19 mouse cellular contexts compared by ENCODE assay signal in genomic region chr11:117239617-117240016, GRCm38 (mm10). TPM values are rescaled to one million over a fixed set of nuclear protein-coding genes. Genes with fewer than 3 reads are reported as not detected.
DNase-seq lines count a peak whose midpoint lies in the region; TF ChIP-seq lines count a peak whose summit lies in the region.
"Had no signal": no experiment of that assay in that cellular context is flagged by ENCODE, and none has a peak within 500 bp of the region (broad histone marks: within the 10 kb centered on the region; RNA-seq: fewer than 3 reads in every experiment).

No protein-coding gene starts in this region.

- intact Hi-C loops in gastrocnemius, adult 2 months (cut with DNase I) = no loop called here

- H3K4me3 ChIP-seq in gastrocnemius, adult 2 months = no peak overlapping the region
- H3K4me3 ChIP-seq: forebrain, embryonic 13.5 days; heart, adult 2 months; heart, embryonic 15.5 days; hindbrain, embryonic 10.5 days; layer of hippocampus, adult 2 months; left cerebral cortex, adult 2 months; liver, embryonic 13.5 days; lung, embryonic 15.5 days; midbrain, embryonic 13.5 days had no signal

- TF ChIP-seq CTCF in gastrocnemius, adult 2 months (IDR thresholded peaks at IDR 0.05) = no peak

- peak; percentile 68 for DNase-seq in gastrocnemius, adult 2 months
- DNase-seq in gastrocnemius, postnatal 10 days = no peak
- DNase-seq in CD4-positive helper T cell, adult 2 months (ENCODE audit: low read depth, low spot score) = peak; percentile 43
- peak; percentile 54 for DNase-seq in adrenal gland, postnatal 25 days
- peak; percentile 54 for DNase-seq in skeletal muscle tissue, adult 2 months (ENCODE audit: low read depth, low spot score)
- DNase-seq in left cerebral cortex, adult 11 months (ENCODE audit: low spot score) = no peak
- DNase-seq in layer of hippocampus, postnatal 25 days (ENCODE audit: extremely low spot score in 1 of 2, low spot score in 1 of 2) = no peak
- DNase-seq: cerebellum, adult 9-10 months; heart, adult 2 months; liver, embryonic 13.5 days; retina, postnatal 1 day; thymus, adult 2 months had no signal

- peak overlapping the region; percentile 63 for H3K27ac ChIP-seq in gastrocnemius, adult 2 months
- H3K27ac ChIP-seq: forebrain, embryonic 13.5 days; heart, adult 2 months; heart, embryonic 15.5 days; hindbrain, embryonic 10.5 days; layer of hippocampus, adult 2 months; left cerebral cortex, adult 2 months; liver, embryonic 13.5 days; midbrain, embryonic 13.5 days had no signal

RNA-seq across cellular contexts. Expression of gene Sept9, which starts 40.2 kb away (rescaled TPM):
- total RNA-seq in gastrocnemius, adult 2 months (2021) = 10 to 100 TPM; 11.5 to 13.6 TPM
- total RNA-seq in gastrocnemius, postnatal 10 days (2021) = 10 to 100 TPM; 40.1 to 51.9 TPM
- 122 and 148 TPM in 2 replicates for total RNA-seq in adrenal gland, postnatal 25 days (2021)
- 100 to 1,000 TPM; 114 to 119 TPM for total RNA-seq in layer of hippocampus, postnatal 25 days (2021)

Comparison
In these comparisons a context has a peak if more than half of its experiments do, and no peak if none do; other contexts are left out.
1. DNase-seq: peak in gastrocnemius, adult 2 months (single experiment), CD4-positive helper T cell, adult 2 months (single experiment), adrenal gland, postnatal 25 days (single experiment) and skeletal muscle tissue, adult 2 months (single experiment); none in gastrocnemius, postnatal 10 days (single experiment), left cerebral cortex, adult 11 months (single experiment) and layer of hippocampus, postnatal 25 days (0 of 2).